Mouse (Mus musculus): ENCODE data around the gene Ube2v1.

DNA sequence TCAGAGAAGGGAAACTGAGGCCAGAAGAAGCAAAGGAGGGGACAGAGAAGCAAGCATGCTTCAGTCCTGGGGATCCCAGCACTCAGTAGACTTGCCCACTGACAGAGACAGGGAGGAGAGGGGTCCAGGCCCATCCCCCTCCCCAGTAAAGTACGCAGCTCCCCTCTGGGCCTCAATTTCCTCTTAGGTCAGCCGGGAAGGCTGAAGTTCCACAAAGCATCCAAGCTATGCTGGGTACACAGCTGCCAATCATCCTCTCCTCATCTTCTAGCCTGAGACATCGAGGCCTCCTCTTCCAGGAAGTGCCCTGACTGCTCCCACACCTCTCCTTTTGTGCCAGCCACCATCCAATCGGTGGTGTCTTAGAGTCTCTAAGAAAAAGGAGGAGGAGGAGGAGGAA lies 35.6 kb downstream of the Ube2v1 start:
- no peak for TF ChIP-seq CTCF (IDR thresholded peaks at IDR 0.05; ENCODE audit: low read depth)
- no peak for TF ChIP-seq EP300 (IDR thresholded peaks at IDR 0.05; ENCODE audit: low read depth)
